Mouse (Mus musculus) left cerebral cortex, postnatal 4 days (tissue): ENCODE data around the gene Aldoart1. TPM values are rescaled to one million over a fixed set of nuclear protein-coding genes. Genes with fewer than 3 reads are reported as not detected.

Experiments used
- DNase-seq: peaks from one replicate; pipeline ENCODE4 v3.0.0-alpha.2; 2022
- intact Hi-C: fragments of 180-260 bp; cut with DNase I; formaldehyde crosslinking; loops from one replicate; pipeline ENCODE4 v1.15.1; 2025
- total RNA-seq, 2 experiments: library from RNA; stranded (reverse); gene quantifications; 2 replicates each; pipeline ENCODE4 v1.2.3; 2021

Gene Aldoart1
- total RNA-seq = not detected

GRCm38 (mm10) chr4:72852534-72852933 is at the start of gene Aldoart1:
Gene Aldoart1 (minus strand): TSS chr4:72852634.
- no peak for DNase-seq
- intact Hi-C loops = no loop called here

GRCm38 (mm10) chr4:72901566-72901965 is 49.1 kb upstream of the Aldoart1 start:
- intact Hi-C loops = no loop called here
- peak; percentile 77 for DNase-seq

GRCm38 (mm10) chr4:72865371-72866075 is 13.1 kb upstream of the Aldoart1 start:
- no peak for DNase-seq

GRCm38 (mm10) chr4:72844276-72844675 is 8.2 kb downstream of the Aldoart1 start:
- no peak for DNase-seq
- intact Hi-C loops = no loop called here

More at GRCm38 (mm10) chr4:72865371-72866075, 13.1 kb upstream of the Aldoart1 start:
- intact Hi-C loops = no loop called here

GRCm38 (mm10) chr4:72843025-72843424 is 9.4 kb downstream of the Aldoart1 start:
- intact Hi-C loops = no loop called here
- no peak for DNase-seq

GRCm38 (mm10) chr4:72836430-72836829 is 16.0 kb downstream of the Aldoart1 start:
- intact Hi-C loops = no loop called here
- DNase-seq = peak; percentile 39

- peak; percentile 62 for DNase-seq
- intact Hi-C loops = no loop called here
Observed at GRCm38 (mm10) chr4:72835400-72835799, 17.0 kb downstream of the Aldoart1 start.

GRCm38 (mm10) chr4:72800816-72801215 is 51.6 kb downstream of the Aldoart1 start:
- intact Hi-C loops = no loop called here
- no peak for DNase-seq
